Mouse (Mus musculus) adrenal gland, adult 8-10 months (tissue): ENCODE results near the gene Atp5d. TPM values are rescaled to one million over a fixed set of nuclear protein-coding genes. Genes with fewer than 3 reads are reported as not detected.

Source experiments
- DNase-seq: peaks from one replicate; pipeline ENCODE4 v3.0.0; 2022
- total RNA-seq, 4 experiments: library from RNA; stranded (reverse); gene quantifications; 2 replicates each; pipeline ENCODE4 v1.2.4; 2022

Atp5d gene
- total RNA-seq, 4 experiments from 2014 or later = 380 to 452 (median 425) TPM

GRCm38 (mm10) chr10:80168038-80168661, 29.7 kb downstream of the Atp5d start:
- DNase-seq = peak; percentile 93

GRCm38 (mm10) chr10:80169070-80169469, 30.6 kb downstream of the Atp5d start:
- DNase-seq = no peak

- no peak for DNase-seq
Measured at GRCm38 (mm10) chr10:80169651-80170050, 31.2 kb downstream of the Atp5d start.

GRCm38 (mm10) chr10:80170052-80170451, 31.6 kb downstream of the Atp5d start:
- DNase-seq = peak; percentile 40

GRCm38 (mm10) chr10:80170601-80171021, 32.2 kb downstream of the Atp5d start:
- peak; percentile 31 for DNase-seq

GRCm38 (mm10) chr10:80171252-80171651, 32.8 kb downstream of the Atp5d start:
- DNase-seq = no peak

- DNase-seq = peak; percentile 49
Measured at GRCm38 (mm10) chr10:80171760-80172526, 33.5 kb downstream of the Atp5d start.

- DNase-seq = peak; percentile 88
Measured at GRCm38 (mm10) chr10:80172527-80173292, 34.3 kb downstream of the Atp5d start, which contains the start of gene 1600002K03Rik. TSS of gene 1600002K03Rik (plus strand) at chr10:80172944.

- peak; percentile 28 for DNase-seq
Measured at GRCm38 (mm10) chr10:80173358-80173757, 34.9 kb downstream of the Atp5d start.

- peak; percentile 38 for DNase-seq
Measured at GRCm38 (mm10) chr10:80173955-80174640, 35.7 kb downstream of the Atp5d start.

GRCm38 (mm10) chr10:80174705-80175104, 36.3 kb downstream of the Atp5d start:
- DNase-seq = peak; percentile 28

GRCm38 (mm10) chr10:80175536-80176269, 37.3 kb downstream of the Atp5d start:
- DNase-seq = no peak

- peak; percentile 66 for DNase-seq
Measured at GRCm38 (mm10) chr10:80176270-80176834, 37.9 kb downstream of the Atp5d start.

GRCm38 (mm10) chr10:80177441-80178279, 39.2 kb downstream of the Atp5d start:
- peak; percentile 80 for DNase-seq

- peak; percentile 30 for DNase-seq
Measured at GRCm38 (mm10) chr10:80179068-80180051, 40.9 kb downstream of the Atp5d start, which contains the start of gene Efna2. TSS of gene Efna2 (plus strand) at chr10:80179482.

- no peak for DNase-seq
Measured at GRCm38 (mm10) chr10:80180288-80180687, 41.9 kb downstream of the Atp5d start.

- DNase-seq = no peak
Measured at GRCm38 (mm10) chr10:80180823-80181222, 42.4 kb downstream of the Atp5d start.

GRCm38 (mm10) chr10:80182547-80182946, 44.1 kb downstream of the Atp5d start:
- no peak for DNase-seq

GRCm38 (mm10) chr10:80186649-80187048, 48.2 kb downstream of the Atp5d start:
- no peak for DNase-seq
